Mouse (Mus musculus): ENCODE data around the gene Prrx1. TPM values are rescaled to one million over a fixed set of nuclear protein-coding genes. Genes with fewer than 3 reads are reported as not detected.

Prrx1 gene
- polyA plus RNA-seq, 1 experiment from 2014 or later, result 2.7 TPM

DNA sequence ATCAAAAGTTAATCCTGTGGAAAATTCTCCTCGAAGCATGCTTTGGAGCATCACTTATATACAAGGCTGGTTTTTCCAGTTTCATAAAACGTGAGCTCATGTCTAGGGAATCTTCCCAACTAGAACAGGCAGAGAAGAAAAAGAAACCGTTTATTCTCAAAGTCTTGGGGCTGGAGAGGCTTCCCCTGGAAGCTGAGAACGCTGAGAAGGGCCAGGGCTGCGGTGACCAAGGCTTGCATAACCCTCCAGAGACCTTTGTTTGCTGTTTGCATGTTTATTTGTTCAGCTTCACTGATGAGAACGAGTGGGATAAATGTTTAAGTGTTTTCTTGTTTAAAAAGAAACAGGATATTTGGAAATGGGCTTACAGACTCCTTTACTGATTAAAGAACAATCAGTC, 11.2 kb downstream of the Prrx1 start:
- WGBS, result 17% methylated on average over 6 of the region's 6 CpGs
- no peak overlapping the region for H3K4me3 ChIP-seq (ENCODE audit: low read depth, low read length)
- no peaks in the 10 kb centered on the region for H3K27me3 ChIP-seq (ENCODE audit: control insufficient read depth, insufficient read depth, low read length)
- H3K4me2 ChIP-seq (replicated peaks; ENCODE audit: low read depth), result no peak overlapping the region
- DNase-seq (ENCODE audit: low spot score), result no peak
- no peak overlapping the region for H3K27ac ChIP-seq (replicated peaks)
- TF ChIP-seq CTCF (IDR thresholded peaks at IDR 0.05; ENCODE audit: low read depth) (no peak), EP300 (optimal IDR thresholded peaks at IDR 0.05) (no peak)
- no peak for ATAC-seq (ENCODE audit: low FRiP score, low TSS enrichment)
- H3K9me3 ChIP-seq (ENCODE audit: control insufficient read depth, low read length), result no peaks in the 10 kb centered on the region
- no peaks in the 10 kb centered on the region for H3K4me1 ChIP-seq (replicated peaks; ENCODE audit: control insufficient read depth, insufficient read depth)
- H3K9ac ChIP-seq (ENCODE audit: low read length), result no peak overlapping the region
- no peaks in the 10 kb centered on the region for H3K36me3 ChIP-seq (ENCODE audit: control insufficient read depth, insufficient read depth, low read length)

DNA sequence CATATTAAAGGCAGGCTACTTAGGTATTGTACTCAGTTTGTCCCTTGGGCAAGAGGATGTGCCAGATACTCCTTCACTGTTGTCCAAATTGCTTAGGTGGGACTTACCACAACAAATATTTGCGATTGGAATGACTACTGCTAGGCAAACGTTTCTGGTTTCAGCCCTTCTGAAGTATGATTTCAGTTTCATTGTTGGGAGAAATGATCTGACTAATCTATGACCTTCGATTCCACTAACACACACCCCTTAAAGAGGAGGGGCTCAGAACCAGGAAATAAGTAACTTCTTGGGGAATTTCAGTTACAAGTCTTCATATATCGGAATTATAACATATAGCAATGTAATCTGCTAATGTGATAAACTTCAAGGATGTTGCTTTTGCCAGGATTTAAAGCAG, 20.4 kb downstream of the Prrx1 start:
- TF ChIP-seq EP300 (optimal IDR thresholded peaks at IDR 0.05) (no peak), CTCF (IDR thresholded peaks at IDR 0.05; ENCODE audit: low read depth) (no peak)
- DNase-seq (ENCODE audit: low spot score) (no peak), ATAC-seq (ENCODE audit: low FRiP score, low TSS enrichment) (peak; percentile 77; the same call in 1 of the 2 replicates)
- no peaks in the 10 kb centered on the region for H3K4me1 ChIP-seq (replicated peaks; ENCODE audit: control insufficient read depth, insufficient read depth)
- H3K4me3 ChIP-seq (ENCODE audit: low read depth, low read length), result no peak overlapping the region
- H3K9me3 ChIP-seq (ENCODE audit: control insufficient read depth, low read length), result no peaks in the 10 kb centered on the region
- H3K27me3 ChIP-seq (ENCODE audit: control insufficient read depth, insufficient read depth, low read length), result no peaks in the 10 kb centered on the region
- H3K36me3 ChIP-seq (ENCODE audit: control insufficient read depth, insufficient read depth, low read length), result no peaks in the 10 kb centered on the region
- H3K9ac ChIP-seq (ENCODE audit: low read length), result no peak overlapping the region
- no peak overlapping the region for H3K4me2 ChIP-seq (replicated peaks; ENCODE audit: low read depth)
- WGBS, result 60% methylated on average over 4 of the region's 4 CpGs
- no peak overlapping the region for H3K27ac ChIP-seq (replicated peaks)

DNA sequence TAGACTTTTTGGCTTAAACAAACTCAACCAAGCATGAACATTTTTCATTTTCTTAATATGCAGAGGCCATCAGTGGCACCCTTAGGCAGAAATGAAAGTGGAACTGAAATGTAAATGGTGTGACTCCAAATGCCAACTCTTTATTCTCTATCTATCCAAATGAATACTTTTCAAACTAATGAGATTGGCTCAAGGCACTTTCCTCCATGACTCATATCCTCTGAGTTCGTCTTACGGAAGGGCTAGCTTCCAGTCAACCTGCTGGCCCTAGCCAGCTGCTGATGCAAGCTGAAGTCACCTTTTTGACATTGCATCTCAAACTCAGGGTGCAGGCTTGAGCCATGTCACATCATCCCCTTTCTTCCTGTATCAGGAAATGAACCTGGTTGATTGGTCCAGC, 21.6 kb downstream of the Prrx1 start:
- no peak overlapping the region for H3K9ac ChIP-seq (ENCODE audit: low read length)
- DNase-seq (ENCODE audit: low spot score) (no peak), ATAC-seq (ENCODE audit: low FRiP score, low TSS enrichment) (peak; percentile 26; the same call in 1 of the 2 replicates)
- no peaks in the 10 kb centered on the region for H3K9me3 ChIP-seq (ENCODE audit: control insufficient read depth, low read length)
- H3K36me3 ChIP-seq (ENCODE audit: control insufficient read depth, insufficient read depth, low read length), result no peaks in the 10 kb centered on the region
- TF ChIP-seq CTCF (IDR thresholded peaks at IDR 0.05; ENCODE audit: low read depth) (no peak), EP300 (optimal IDR thresholded peaks at IDR 0.05) (no peak)
- H3K4me1 ChIP-seq (replicated peaks; ENCODE audit: control insufficient read depth, insufficient read depth), result no peaks in the 10 kb centered on the region
- no peaks in the 10 kb centered on the region for H3K27me3 ChIP-seq (ENCODE audit: control insufficient read depth, insufficient read depth, low read length)
- WGBS, result 59% methylated on average over 2 of the region's 2 CpGs
- H3K4me3 ChIP-seq (ENCODE audit: low read depth, low read length), result no peak overlapping the region
- H3K27ac ChIP-seq (replicated peaks), result no peak overlapping the region
- no peak overlapping the region for H3K4me2 ChIP-seq (replicated peaks; ENCODE audit: low read depth)

DNA sequence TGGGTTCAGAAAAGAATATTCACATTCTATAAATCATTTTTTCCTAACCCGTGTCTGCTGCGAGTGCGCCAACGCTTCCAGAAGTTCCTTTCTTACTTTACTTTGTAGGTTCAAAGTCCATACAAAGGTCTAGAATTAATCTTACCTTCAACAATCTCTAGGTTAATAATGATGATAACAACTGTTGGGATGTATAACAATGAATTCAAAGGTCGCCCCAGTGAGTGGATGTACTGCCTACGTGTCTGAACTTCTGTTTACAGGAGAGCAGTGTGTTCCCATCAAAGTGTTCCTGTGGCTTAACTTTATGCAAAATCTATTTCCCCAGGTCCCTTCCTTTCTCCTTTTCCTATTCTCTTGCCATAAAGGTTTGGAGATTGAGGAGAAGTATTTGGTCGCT, 24.4 kb downstream of the Prrx1 start:
- H3K36me3 ChIP-seq (ENCODE audit: control insufficient read depth, insufficient read depth, low read length), result no peaks in the 10 kb centered on the region
- no peaks in the 10 kb centered on the region for H3K4me1 ChIP-seq (replicated peaks; ENCODE audit: control insufficient read depth, insufficient read depth)
- peak; percentile 61; the same call in 1 of the 2 replicates for ATAC-seq (ENCODE audit: low FRiP score, low TSS enrichment)
- H3K9me3 ChIP-seq (ENCODE audit: control insufficient read depth, low read length), result no peaks in the 10 kb centered on the region
- H3K4me3 ChIP-seq (ENCODE audit: low read depth, low read length), result no peak overlapping the region
- H3K4me2 ChIP-seq (replicated peaks; ENCODE audit: low read depth), result no peak overlapping the region
- TF ChIP-seq EP300 (optimal IDR thresholded peaks at IDR 0.05) (no peak), CTCF (IDR thresholded peaks at IDR 0.05; ENCODE audit: low read depth) (no peak)
- H3K27ac ChIP-seq (replicated peaks), result no peak overlapping the region
- no peak overlapping the region for H3K9ac ChIP-seq (ENCODE audit: low read length)
- H3K27me3 ChIP-seq (ENCODE audit: control insufficient read depth, insufficient read depth, low read length), result no peaks in the 10 kb centered on the region
- DNase-seq (ENCODE audit: low spot score), result no peak
- 61% methylated on average over 7 of the region's 7 CpGs for WGBS

DNA sequence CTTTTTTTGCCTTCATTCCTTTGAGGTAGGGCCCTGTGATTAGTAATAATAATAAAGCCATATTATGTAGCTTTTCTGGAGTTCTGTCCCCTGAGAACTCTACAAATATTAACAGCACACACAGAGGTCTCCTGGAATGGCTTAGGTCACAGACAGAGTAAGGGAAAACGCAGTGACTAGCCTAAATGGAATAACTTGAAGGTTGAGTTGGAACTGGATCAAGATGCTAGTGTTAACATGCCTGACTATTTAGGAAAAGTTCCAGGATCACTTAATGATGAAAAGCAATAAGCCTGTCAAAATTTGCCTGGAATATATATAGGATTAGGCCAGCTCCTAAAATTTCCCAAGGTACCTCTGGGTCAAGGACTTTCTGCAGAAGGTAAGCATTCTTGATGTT, 28.0 kb downstream of the Prrx1 start:
- no peaks in the 10 kb centered on the region for H3K4me1 ChIP-seq (replicated peaks; ENCODE audit: control insufficient read depth, insufficient read depth)
- no peak overlapping the region for H3K9ac ChIP-seq (ENCODE audit: low read length)
- WGBS, result 28% methylated on average over 1 of the region's 1 CpGs
- no peak overlapping the region for H3K27ac ChIP-seq (replicated peaks)
- no peaks in the 10 kb centered on the region for H3K36me3 ChIP-seq (ENCODE audit: control insufficient read depth, insufficient read depth, low read length)
- no peak overlapping the region for H3K4me2 ChIP-seq (replicated peaks; ENCODE audit: low read depth)
- DNase-seq (ENCODE audit: low spot score), result no peak
- H3K27me3 ChIP-seq (ENCODE audit: control insufficient read depth, insufficient read depth, low read length), result no peaks in the 10 kb centered on the region
- ATAC-seq (ENCODE audit: low FRiP score, low TSS enrichment), result no peak
- H3K9me3 ChIP-seq (ENCODE audit: control insufficient read depth, low read length), result no peaks in the 10 kb centered on the region
- H3K4me3 ChIP-seq (ENCODE audit: low read depth, low read length), result no peak overlapping the region
- TF ChIP-seq EP300 (optimal IDR thresholded peaks at IDR 0.05) (no peak), CTCF (IDR thresholded peaks at IDR 0.05; ENCODE audit: low read depth) (no peak)

DNA sequence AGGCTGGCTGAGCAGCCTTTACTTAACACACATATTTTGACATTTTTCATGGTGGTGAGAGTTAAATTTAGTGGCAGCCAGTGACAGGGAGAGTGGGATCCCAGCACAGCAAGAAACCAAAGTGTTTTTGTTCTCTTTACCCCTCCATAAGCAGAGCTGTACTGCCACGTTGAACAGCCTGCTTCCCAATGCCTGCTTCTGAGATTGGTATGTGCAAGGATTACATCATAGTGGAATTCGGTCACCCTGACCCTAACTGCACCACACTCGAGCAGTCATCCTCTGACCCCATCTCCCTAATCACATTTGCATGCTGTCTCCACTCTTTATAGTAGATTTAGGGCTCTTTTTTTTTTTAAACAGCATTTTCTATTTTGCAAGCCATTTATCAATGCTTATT, 28.4 kb downstream of the Prrx1 start:
- H3K4me1 ChIP-seq (replicated peaks; ENCODE audit: control insufficient read depth, insufficient read depth), result no peaks in the 10 kb centered on the region
- no peak for ATAC-seq (ENCODE audit: low FRiP score, low TSS enrichment)
- TF ChIP-seq EP300 (optimal IDR thresholded peaks at IDR 0.05), result no peak
- no peak for TF ChIP-seq CTCF (IDR thresholded peaks at IDR 0.05; ENCODE audit: low read depth)
- no peak for DNase-seq (ENCODE audit: low spot score)
- no peak overlapping the region for H3K4me3 ChIP-seq (ENCODE audit: low read depth, low read length)
- no peak overlapping the region for H3K9ac ChIP-seq (ENCODE audit: low read length)
- 30% methylated on average over 3 of the region's 3 CpGs for WGBS
- no peak overlapping the region for H3K27ac ChIP-seq (replicated peaks)
- H3K27me3 ChIP-seq (ENCODE audit: control insufficient read depth, insufficient read depth, low read length), result no peaks in the 10 kb centered on the region
- H3K4me2 ChIP-seq (replicated peaks; ENCODE audit: low read depth), result no peak overlapping the region
- H3K36me3 ChIP-seq (ENCODE audit: control insufficient read depth, insufficient read depth, low read length), result no peaks in the 10 kb centered on the region
- no peaks in the 10 kb centered on the region for H3K9me3 ChIP-seq (ENCODE audit: control insufficient read depth, low read length)

Data from stomach, postnatal 0 days (tissue).